Comparison of ENCODE assay signal across 8 mouse cellular contexts in genomic region chr5:86065101-86065875, GRCm38 (mm10). TPM values are rescaled to one million over a fixed set of nuclear protein-coding genes. Genes with fewer than 3 reads are reported as not detected.
DNase-seq lines count a peak whose midpoint lies in the region; ATAC-seq and TF ChIP-seq lines count a peak whose summit lies in the region.

Gene Cenpc1, minus strand, starts transcription at chr5:86065583.

- TF ChIP-seq CTCF in C2C12 (IDR thresholded peaks at IDR 0.05; ENCODE audit: control insufficient read depth, insufficient read depth, insufficient read length) = no peak
- no peak for TF ChIP-seq CTCF in brain, embryonic 14.5 days (IDR thresholded peaks at IDR 0.05; ENCODE audit: borderline replicate concordance, extremely low read depth, insufficient read depth, insufficient read length)
- TF ChIP-seq CTCF in liver, adult 2 months (IDR thresholded peaks at IDR 0.05; ENCODE audit: low read depth, low read length) = no peak

- peaks cover 37% of the 10 kb centered on the region for H3K79me3 ChIP-seq in C2C12 (ENCODE audit: low read depth)

- peak within 1 kb of the TSS; percentile 63 for H3K4me2 ChIP-seq in heart, embryonic 11.5 days
- H3K4me2 ChIP-seq in kidney, embryonic 16.5 days (replicated peaks; ENCODE audit: low read depth, low read length) = peak within 1 kb of the TSS; percentile 83
- H3K4me2 ChIP-seq in myocyte (ENCODE audit: low read depth) = peak within 1 kb of the TSS; percentile 96

- H3K79me2 ChIP-seq in C2C12 (ENCODE audit: control insufficient read depth, insufficient read depth) (peaks cover 45% of the 10 kb centered on the region), myocyte (ENCODE audit: control insufficient read depth, insufficient read depth) (peaks cover 39% of the 10 kb centered on the region)
- H3K79me2 ChIP-seq in liver, adult 2 months (ENCODE audit: control insufficient read depth, insufficient read depth, low read length) = no peaks in the 10 kb centered on the region

- DNase-seq in brain, embryonic 14.5 days (ENCODE audit: low read depth) = peak; percentile 99
- DNase-seq in liver, adult 2 months (ENCODE audit: extremely low read depth, low read depth, low spot score) = peak; percentile 90
- peak; percentile 99 for DNase-seq in splenic B cell, adult 2 months (ENCODE audit: low read depth, low spot score)

- peak; percentile 17; the same call in 1 of the 2 replicates for TF ChIP-seq POLR2A in brain, embryonic 14.5 days (IDR thresholded peaks at IDR 0.05; ENCODE audit: borderline replicate concordance, extremely low read depth, insufficient read depth, insufficient read length, poor library complexity, severe bottlenecking)
- TF ChIP-seq POLR2A in liver, adult 2 months (IDR thresholded peaks at IDR 0.05; ENCODE audit: extremely low read depth, insufficient read depth, low read length) = peak; percentile 33; the same call in 1 of the 2 replicates
- TF ChIP-seq POLR2A in myocyte (IDR thresholded peaks at IDR 0.05; ENCODE audit: insufficient read length, low read depth) = peak; percentile 68

- H3K9ac ChIP-seq in heart, embryonic 11.5 days (ENCODE audit: low read depth, low read length) = peak within 1 kb of the TSS; percentile 90
- peak within 1 kb of the TSS; percentile 84 for H3K9ac ChIP-seq in kidney, embryonic 16.5 days (replicated peaks; ENCODE audit: low read length)
- peak within 1 kb of the TSS; percentile 51 for H3K9ac ChIP-seq in liver, adult 2 months (ENCODE audit: low read depth, low read length)

- H3K36me3 ChIP-seq in C2C12 (ENCODE audit: control insufficient read depth, insufficient read depth) (no peaks in the 10 kb centered on the region), myocyte (ENCODE audit: control insufficient read depth, insufficient read depth) (no peaks in the 10 kb centered on the region)
- H3K36me3 ChIP-seq in erythroblast, embryonic 14.5 days (ENCODE audit: control insufficient read depth) = no peaks in the 10 kb centered on the region; the same call in none of the 2 replicates
- H3K36me3 ChIP-seq in heart, embryonic 11.5 days (ENCODE audit: control insufficient read depth, insufficient read depth, low read length) = no peaks in the 10 kb centered on the region
- H3K36me3 ChIP-seq in kidney, embryonic 16.5 days (ENCODE audit: insufficient read depth, low read length) = no peaks in the 10 kb centered on the region
- H3K36me3 ChIP-seq in liver, adult 2 months (ENCODE audit: control insufficient read depth, insufficient read depth, low read length) = no peaks in the 10 kb centered on the region
- no peaks in the 10 kb centered on the region for H3K36me3 ChIP-seq in splenic B cell, adult 2 months (ENCODE audit: control insufficient read depth, insufficient read depth, low read length, poor library complexity, severe bottlenecking)

- no peaks in the 10 kb centered on the region for H3K9me3 ChIP-seq in erythroblast, embryonic 14.5 days (ENCODE audit: control insufficient read depth, low read length)
- H3K9me3 ChIP-seq in heart, embryonic 11.5 days (replicated peaks; ENCODE audit: control insufficient read depth, low read length) = no peaks in the 10 kb centered on the region
- H3K9me3 ChIP-seq in kidney, embryonic 16.5 days (ENCODE audit: low read length) = no peaks in the 10 kb centered on the region

- H3K4me3 ChIP-seq in C2C12 (ENCODE audit: insufficient read depth, poor library complexity, severe bottlenecking) (peak within 1 kb of the TSS; percentile 55), myocyte (peak within 1 kb of the TSS; percentile 67)
- peak within 1 kb of the TSS; percentile 92 for H3K4me3 ChIP-seq in erythroblast, embryonic 14.5 days (replicated peaks)
- peak within 1 kb of the TSS; percentile 80 for H3K4me3 ChIP-seq in heart, embryonic 11.5 days (ENCODE audit: low read depth, low read length)
- peak within 1 kb of the TSS; percentile 86 for H3K4me3 ChIP-seq in kidney, embryonic 16.5 days (ENCODE audit: low read length)
- peak within 1 kb of the TSS; percentile 66 for H3K4me3 ChIP-seq in liver, adult 2 months (ENCODE audit: insufficient read depth, low read depth, low read length)

- no peaks in the 10 kb centered on the region for H3K27me3 ChIP-seq in C2C12 (ENCODE audit: control insufficient read depth, insufficient read depth, insufficient read length)
- H3K27me3 ChIP-seq in erythroblast, embryonic 14.5 days (ENCODE audit: control insufficient read depth) = no peaks in the 10 kb centered on the region
- H3K27me3 ChIP-seq in heart, embryonic 11.5 days (ENCODE audit: control insufficient read depth, insufficient read depth, low read length) = no peaks in the 10 kb centered on the region
- H3K27me3 ChIP-seq in kidney, embryonic 16.5 days (ENCODE audit: insufficient read depth, low read length) = no peaks in the 10 kb centered on the region
- H3K27me3 ChIP-seq in liver, adult 2 months (ENCODE audit: control insufficient read depth, insufficient read depth, low read length) = no peaks in the 10 kb centered on the region
- no peaks in the 10 kb centered on the region for H3K27me3 ChIP-seq in myocyte (ENCODE audit: control insufficient read depth, insufficient read depth, insufficient read length)
- no peaks in the 10 kb centered on the region for H3K27me3 ChIP-seq in splenic B cell, adult 2 months (ENCODE audit: control insufficient read depth, insufficient read depth, low read length, poor library complexity, severe bottlenecking)

- under 1% methylated on average over 60 of the region's 60 CpGs for WGBS in heart, embryonic 11.5 days (ENCODE audit: insufficient replicate concordance)
- WGBS in kidney, embryonic 16.5 days = under 1% methylated on average over 60 of the region's 60 CpGs
- under 1% methylated on average over 60 of the region's 60 CpGs for WGBS in liver, adult 2 months

- ATAC-seq in heart, embryonic 11.5 days (replicated peaks; ENCODE audit: insufficient number of reproducible peaks, low FRiP score, low TSS enrichment) = peak; percentile 96
- peak; percentile 95 for ATAC-seq in kidney, embryonic 16.5 days (ENCODE audit: low FRiP score, low TSS enrichment)

- peaks cover 44% of the 10 kb centered on the region for H3K4me1 ChIP-seq in erythroblast, embryonic 14.5 days (ENCODE audit: control insufficient read depth)
- H3K4me1 ChIP-seq in heart, embryonic 11.5 days (ENCODE audit: control insufficient read depth, insufficient read depth, low read length) = peaks cover 5% of the 10 kb centered on the region; the same call in 1 of the 2 replicates
- peaks cover 12% of the 10 kb centered on the region; the same call in 1 of the 2 replicates for H3K4me1 ChIP-seq in kidney, embryonic 16.5 days (ENCODE audit: insufficient read depth, low read length)
- H3K4me1 ChIP-seq in liver, adult 2 months (ENCODE audit: control insufficient read depth, insufficient read depth, low read length) = peaks cover 4% of the 10 kb centered on the region; the same call in 1 of the 2 replicates

- peak within 1 kb of the TSS; percentile 87 for H3K27ac ChIP-seq in heart, embryonic 11.5 days (ENCODE audit: low read depth, low read length)
- peak within 1 kb of the TSS; percentile 97 for H3K27ac ChIP-seq in kidney, embryonic 16.5 days (ENCODE audit: low read length)
- peak within 1 kb of the TSS; percentile 36 for H3K27ac ChIP-seq in liver, adult 2 months (replicated peaks; ENCODE audit: insufficient read depth, low read depth, low read length)

- H3ac ChIP-seq in C2C12 (ENCODE audit: control insufficient read depth, insufficient read length, low read depth) = peak within 1 kb of the TSS; percentile 59
- H3ac ChIP-seq in myocyte (ENCODE audit: control insufficient read depth, insufficient read length) = peak within 1 kb of the TSS; percentile 0

TF ChIP-seq in C2C12, 6 proteins besides CTCF, POLR2A, EP300 and RAD21:
- no peak for TF ChIP-seq MYOD1 (IDR thresholded peaks at IDR 0.05; ENCODE audit: control insufficient read depth, insufficient read length, low read depth)
- TF ChIP-seq MYOG (IDR thresholded peaks at IDR 0.05; ENCODE audit: control insufficient read depth, extremely low read depth, insufficient read length) = no peak
- no peak for TF ChIP-seq USF1 (IDR thresholded peaks at IDR 0.05; ENCODE audit: low read depth)
- TF ChIP-seq MAX (IDR thresholded peaks at IDR 0.05) = peak; percentile 22
- TF ChIP-seq CEBPB (IDR thresholded peaks at IDR 0.05; ENCODE audit: low read depth) = no peak
- no peak for TF ChIP-seq FOSL1 (IDR thresholded peaks at IDR 0.05; ENCODE audit: insufficient read depth, low read length, poor library complexity, severe bottlenecking)

TF ChIP-seq in myocyte, 11 proteins besides CTCF, POLR2A, EP300 and RAD21:
- no peak for TF ChIP-seq REST (IDR thresholded peaks at IDR 0.05; ENCODE audit: insufficient read depth, insufficient read length)
- no peak for TF ChIP-seq E2F4 (IDR thresholded peaks at IDR 0.05; ENCODE audit: insufficient read depth)
- TF ChIP-seq MYOD1 (IDR thresholded peaks at IDR 0.05; ENCODE audit: control insufficient read depth in 1 of 3, insufficient read length in 2 of 3, low read depth in 2 of 3) = no peak
- no peak for TF ChIP-seq CEBPB (IDR thresholded peaks at IDR 0.05; ENCODE audit: insufficient read depth, poor library complexity, severe bottlenecking)
- TF ChIP-seq TCF12 (IDR thresholded peaks at IDR 0.05; ENCODE audit: insufficient read depth, poor library complexity, severe bottlenecking) = no peak
- no peak for TF ChIP-seq USF1 (IDR thresholded peaks at IDR 0.05; ENCODE audit: low read depth)
- TF ChIP-seq MYOG (IDR thresholded peaks at IDR 0.05; ENCODE audit: control insufficient read depth in 1 of 3, insufficient read depth in 1 of 3, insufficient read length in 2 of 3, low read depth in 2 of 3) = no peak

RNA-seq across cellular contexts. Expression of gene Cenpc1, which starts in this region (rescaled TPM):
- polyA plus RNA-seq in C2C12 (2012; fragmentation: generic; extraction: Trizol) (5.1 TPM), myocyte (2012; fragmentation: generic; extraction: Trizol) (3.8 TPM)
- 16.5 and 21.3 TPM in 2 replicates for polyA plus RNA-seq in brain, embryonic 14.5 days (2012; rRNA removed)
- polyA plus RNA-seq in erythroblast, embryonic 14.5 days (2012) = 0.46 and 0.48 TPM in 2 replicates
- 27.1 and 27.7 TPM in 2 replicates for polyA plus RNA-seq in heart, embryonic 11.5 days (2014; fragmentation: Nextera tagmentation; extraction: Ambion mirVana)
- polyA plus RNA-seq in kidney, embryonic 16.5 days (2015; fragmentation: Nextera tagmentation; extraction: Ambion mirVana) = 29.5 and 33.6 TPM in 2 replicates
- total RNA-seq in liver, adult 2 months (2014; rRNA removed) = 2.8 and 3.2 TPM in 2 replicates
- polyA plus RNA-seq in liver, adult 2 months (2012; rRNA removed) = 0.93 and 1.1 TPM in 2 replicates

Comparison
In these comparisons a context has a peak if more than half of its experiments do, and no peak if none do; other contexts are left out.
1. Peak in every context shown above with its lines: DNase-seq, ATAC-seq, H3K4me3 ChIP-seq and H3K27ac ChIP-seq.
2. POLR2A ChIP-seq: peak in every context shown above with its lines; median percentile 68 in myocyte; 33 in liver, adult 2 months; 17 in brain, embryonic 14.5 days.
3. H3K27ac ChIP-seq: peak in every context shown above with its lines; median percentile 97 in kidney, embryonic 16.5 days; 87 in heart, embryonic 11.5 days; 36 in liver, adult 2 months.